Mouse (Mus musculus): Measurements from ENCODE around the gene Rab40c. TPM values are rescaled to one million over a fixed set of nuclear protein-coding genes. Genes with fewer than 3 reads are reported as not detected.

Gene Rab40c
- total and polyA plus RNA-seq, 2 experiments from 2014 or later = 31.4 to 46.1 TPM

DNA sequence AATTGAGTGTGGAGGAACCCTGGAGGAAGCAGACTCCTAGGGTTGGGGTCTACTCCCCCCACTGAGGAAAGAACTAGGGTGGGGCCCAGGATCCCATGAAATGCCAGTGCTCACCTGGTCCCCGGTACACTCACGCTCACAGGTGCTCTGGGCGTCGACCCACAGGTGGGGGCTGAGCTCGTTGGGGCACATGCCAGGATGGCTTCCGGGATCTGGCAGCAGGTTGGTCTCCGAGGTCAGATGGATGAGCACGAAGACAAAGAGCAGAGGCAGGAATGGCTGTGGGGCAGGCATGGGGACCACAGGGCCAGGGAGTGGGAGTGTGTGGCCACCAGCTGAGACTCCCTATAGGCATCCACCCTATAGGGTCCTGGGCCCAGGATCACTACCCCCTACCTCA is 39.8 kb downstream of the Rab40c start:
- TF ChIP-seq CTCF (IDR thresholded peaks at IDR 0.05; ENCODE audit: low read depth) = no peak
- no peak overlapping the region for H3K4me3 ChIP-seq (ENCODE audit: low read depth, low read length)
- no peaks in the 10 kb centered on the region for H3K9me3 ChIP-seq (ENCODE audit: low read length)
- no peaks in the 10 kb centered on the region for H3K27me3 ChIP-seq (ENCODE audit: insufficient read depth, low read length)
- DNase-seq (no peak), ATAC-seq (no peak)
- peaks cover 33% of the 10 kb centered on the region for H3K36me3 ChIP-seq (ENCODE audit: insufficient read depth)
- 79% methylated on average over 8 of the region's 8 CpGs for WGBS
- H3K4me1 ChIP-seq (ENCODE audit: insufficient read depth) = peaks cover 12% of the 10 kb centered on the region; the same call in 1 of the 2 replicates
- no peak overlapping the region for H3K27ac ChIP-seq (ENCODE audit: low read depth, low read length)
- no peak overlapping the region for H3K4me2 ChIP-seq (ENCODE audit: low read depth)
- no peak overlapping the region for H3K9ac ChIP-seq

DNA sequence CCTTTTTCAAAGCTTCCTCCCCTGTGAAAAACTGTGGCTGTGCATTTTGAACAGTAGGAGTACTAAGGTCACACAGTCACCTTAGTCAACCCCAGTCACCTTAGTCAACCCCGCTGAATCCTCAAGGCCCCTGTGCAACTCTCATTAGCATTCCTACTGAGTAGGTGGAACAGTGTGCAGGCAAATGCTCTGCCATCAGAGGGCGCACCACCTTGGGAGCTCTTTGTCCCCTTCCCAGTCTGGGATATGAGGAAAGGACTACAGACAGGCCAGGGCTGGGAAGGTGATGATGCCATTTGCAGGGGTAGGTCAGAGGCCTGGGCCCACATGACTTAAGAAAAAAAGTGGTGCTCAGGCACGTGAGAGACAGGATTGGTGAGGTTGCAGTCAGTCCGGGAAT is 40.3 kb downstream of the Rab40c start:
- H3K27me3 ChIP-seq (ENCODE audit: insufficient read depth, low read length) = no peaks in the 10 kb centered on the region
- H3K4me1 ChIP-seq (ENCODE audit: insufficient read depth) = peaks cover 12% of the 10 kb centered on the region; the same call in 1 of the 2 replicates
- ATAC-seq = no peak
- peak; percentile 60 for TF ChIP-seq CTCF (IDR thresholded peaks at IDR 0.05; ENCODE audit: low read depth)
- no peak for DNase-seq
- H3K4me3 ChIP-seq (ENCODE audit: low read depth, low read length) = no peak overlapping the region
- no peaks in the 10 kb centered on the region for H3K9me3 ChIP-seq (ENCODE audit: low read length)
- H3K36me3 ChIP-seq (ENCODE audit: insufficient read depth) = peaks cover 29% of the 10 kb centered on the region
- no peak overlapping the region for H3K9ac ChIP-seq
- no peak overlapping the region for H3K27ac ChIP-seq (ENCODE audit: low read depth, low read length)
- WGBS = 46% methylated on average over 4 of the region's 4 CpGs
- H3K4me2 ChIP-seq (ENCODE audit: low read depth) = no peak overlapping the region

DNA sequence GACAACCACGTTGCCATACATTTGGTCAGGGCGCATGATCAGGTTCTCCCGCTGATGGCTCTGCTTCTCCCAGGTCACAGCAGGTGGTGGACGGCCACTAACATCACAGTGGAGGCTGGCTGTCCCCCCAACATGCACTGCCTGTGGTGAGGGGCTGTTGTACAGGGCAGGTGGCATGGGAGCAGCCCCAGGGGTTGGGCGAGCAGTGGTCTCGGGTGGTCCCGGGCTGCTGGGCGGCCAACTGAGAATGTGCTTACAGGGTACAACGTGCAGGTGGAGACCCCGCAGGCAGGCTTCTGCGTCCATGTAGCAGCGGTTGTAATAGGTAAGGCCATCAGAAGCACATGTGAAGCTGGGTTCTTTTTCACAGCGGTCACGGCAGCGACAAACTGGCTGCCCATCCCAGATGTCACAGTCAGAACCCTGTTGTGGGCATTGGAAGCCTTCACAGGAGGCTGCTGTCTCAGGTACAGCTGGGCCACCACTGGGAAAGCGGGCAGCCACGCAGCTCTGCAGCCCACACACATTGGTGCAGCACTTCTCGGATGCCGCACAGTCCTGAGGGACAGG is 40.8 kb downstream of the Rab40c start:
- H3K4me1 ChIP-seq (ENCODE audit: insufficient read depth) = peaks cover 12% of the 10 kb centered on the region; the same call in 1 of the 2 replicates
- DNase-seq = no peak
- no peak overlapping the region for H3K27ac ChIP-seq (ENCODE audit: low read depth, low read length)
- peaks cover 23% of the 10 kb centered on the region for H3K36me3 ChIP-seq (ENCODE audit: insufficient read depth)
- H3K4me3 ChIP-seq (ENCODE audit: low read depth, low read length) = no peak overlapping the region
- H3K9ac ChIP-seq = no peak overlapping the region
- no peaks in the 10 kb centered on the region for H3K9me3 ChIP-seq (ENCODE audit: low read length)
- ATAC-seq = no peak
- 89% methylated on average over 19 of the region's 19 CpGs for WGBS
- H3K27me3 ChIP-seq (ENCODE audit: insufficient read depth, low read length) = no peaks in the 10 kb centered on the region
- TF ChIP-seq CTCF (IDR thresholded peaks at IDR 0.05; ENCODE audit: low read depth) = no peak
- no peak overlapping the region for H3K4me2 ChIP-seq (ENCODE audit: low read depth)

DNA sequence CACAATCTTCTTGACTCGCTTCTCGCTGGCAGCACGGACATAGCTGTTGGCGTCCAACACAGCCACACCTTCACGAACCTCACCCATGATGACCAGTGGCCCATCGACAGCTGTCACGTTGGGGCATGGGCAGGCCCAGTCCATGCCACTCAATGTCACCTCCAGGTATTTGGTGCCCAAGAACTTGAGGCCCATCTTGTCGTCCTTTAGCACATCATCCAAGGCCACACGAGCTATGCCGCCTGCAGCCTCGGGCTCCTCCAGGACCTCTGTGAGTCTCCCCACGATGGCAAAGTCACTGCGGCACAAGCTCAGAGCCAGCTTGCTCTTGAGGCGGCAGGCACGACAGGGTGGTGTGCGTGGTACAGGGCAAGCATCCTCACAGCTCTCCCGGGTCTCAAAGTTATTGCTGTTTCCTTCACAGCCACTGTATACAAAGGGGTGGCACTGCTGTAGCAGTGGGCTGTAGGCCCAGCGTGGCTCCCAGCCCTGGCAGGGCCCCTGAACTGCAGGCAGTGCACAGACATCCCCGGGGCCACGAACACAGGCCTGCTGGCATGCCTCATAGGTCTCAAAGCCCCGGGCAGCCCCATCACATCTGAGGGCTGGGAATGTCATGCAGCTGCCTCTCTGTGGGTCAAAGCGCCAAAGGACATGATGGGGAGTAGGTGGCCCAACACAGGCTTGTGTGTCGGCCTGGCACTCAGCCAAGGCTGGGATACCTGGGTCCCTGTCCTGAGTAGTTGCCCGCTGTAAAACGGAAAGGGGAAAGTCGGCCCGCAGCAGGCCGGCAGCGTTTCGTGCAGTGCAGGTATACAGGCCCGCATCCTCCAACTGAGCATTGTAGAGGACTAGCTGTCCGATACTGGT is 41.6 kb downstream of the Rab40c start:
- ATAC-seq (no peak), DNase-seq (no peak)
- H3K27me3 ChIP-seq (ENCODE audit: insufficient read depth, low read length) = no peaks in the 10 kb centered on the region
- H3K9me3 ChIP-seq (ENCODE audit: low read length) = no peaks in the 10 kb centered on the region
- TF ChIP-seq CTCF (IDR thresholded peaks at IDR 0.05; ENCODE audit: low read depth) = no peak
- peaks cover 16% of the 10 kb centered on the region for H3K36me3 ChIP-seq (ENCODE audit: insufficient read depth)
- no peak overlapping the region for H3K4me3 ChIP-seq (ENCODE audit: low read depth, low read length)
- peaks cover 12% of the 10 kb centered on the region; the same call in 1 of the 2 replicates for H3K4me1 ChIP-seq (ENCODE audit: insufficient read depth)
- 93% methylated on average over 32 of the region's 32 CpGs for WGBS
- H3K9ac ChIP-seq = no peak overlapping the region
- no peak overlapping the region for H3K27ac ChIP-seq (ENCODE audit: low read depth, low read length)
- no peak overlapping the region for H3K4me2 ChIP-seq (ENCODE audit: low read depth)

DNA sequence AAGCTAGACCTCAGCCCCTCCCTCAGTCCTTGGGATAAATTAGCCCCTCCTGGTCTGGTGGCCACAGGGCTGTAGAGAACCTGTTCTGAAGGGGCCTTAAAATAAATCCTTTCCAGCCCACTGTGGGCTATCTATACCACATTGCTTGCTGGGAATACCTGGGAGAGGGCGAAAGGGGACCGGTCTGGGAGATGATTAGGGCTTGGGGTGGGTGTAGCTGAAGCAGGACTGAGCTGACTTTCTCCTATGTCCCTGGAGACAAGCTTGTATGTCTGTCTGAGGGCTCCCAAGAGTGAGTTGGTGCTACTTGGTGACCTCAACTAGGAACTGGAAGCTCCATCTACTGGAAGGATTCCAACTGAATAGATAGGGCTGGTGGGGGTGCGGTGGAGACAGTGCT is 42.5 kb downstream of the Rab40c start:
- DNase-seq (no peak), ATAC-seq (no peak)
- Histone ChIP-seq H3K9ac (no peak overlapping the region), H3K36me3 (ENCODE audit: insufficient read depth) (peaks cover 11% of the 10 kb centered on the region), H3K27me3 (ENCODE audit: insufficient read depth, low read length) (no peaks in the 10 kb centered on the region), H3K27ac (ENCODE audit: low read depth, low read length) (no peak overlapping the region), H3K4me1 (ENCODE audit: insufficient read depth) (peaks cover 12% of the 10 kb centered on the region; the same call in 1 of the 2 replicates), H3K4me3 (ENCODE audit: low read depth, low read length) (no peak overlapping the region), H3K9me3 (ENCODE audit: low read length) (no peaks in the 10 kb centered on the region), H3K4me2 (ENCODE audit: low read depth) (no peak overlapping the region)
- no peak for TF ChIP-seq CTCF (IDR thresholded peaks at IDR 0.05; ENCODE audit: low read depth)
- WGBS = 97% methylated on average over 3 of the region's 3 CpGs

DNA sequence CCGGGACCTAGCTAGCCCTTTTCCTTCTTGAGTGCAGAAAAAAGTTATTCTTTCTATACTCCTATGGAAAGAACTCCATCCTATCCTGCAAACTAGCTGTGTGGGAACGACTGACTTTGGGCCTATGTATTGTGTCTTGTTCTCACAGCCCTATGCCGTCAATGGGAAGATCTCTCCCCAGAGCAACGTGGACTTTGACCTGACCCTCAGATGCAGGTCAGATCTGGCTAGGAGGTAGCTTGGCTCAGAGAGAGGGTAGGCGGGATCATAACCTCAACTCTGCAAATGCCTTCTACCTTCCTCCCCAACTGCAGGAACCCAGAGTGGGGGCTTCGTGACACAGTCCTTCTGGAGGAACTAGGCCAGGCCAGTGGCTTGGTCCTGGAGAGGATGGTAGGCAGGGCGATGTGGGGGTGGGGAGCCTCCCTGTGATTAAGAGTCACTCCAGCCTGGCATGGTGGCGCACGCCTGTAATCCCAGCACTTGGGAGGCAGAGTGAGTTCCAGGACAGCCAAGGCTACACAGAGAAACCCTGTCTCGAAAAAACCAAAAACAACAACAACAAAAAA is 43.1 kb downstream of the Rab40c start:
- Histone ChIP-seq H3K4me2 (ENCODE audit: low read depth) (peak overlapping the region; percentile 70), H3K4me3 (ENCODE audit: low read depth, low read length) (peak overlapping the region; percentile 69), H3K27ac (ENCODE audit: low read depth, low read length) (peak overlapping the region; percentile 96), H3K9me3 (ENCODE audit: low read length) (no peaks in the 10 kb centered on the region), H3K4me1 (ENCODE audit: insufficient read depth) (peaks cover 12% of the 10 kb centered on the region; the same call in 1 of the 2 replicates), H3K9ac (peak overlapping the region; percentile 89), H3K27me3 (ENCODE audit: insufficient read depth, low read length) (no peaks in the 10 kb centered on the region), H3K36me3 (ENCODE audit: insufficient read depth) (peaks cover 11% of the 10 kb centered on the region)
- no peak for DNase-seq
- WGBS = 69% methylated on average over 10 of the region's 10 CpGs
- no peak for TF ChIP-seq CTCF (IDR thresholded peaks at IDR 0.05; ENCODE audit: low read depth)
- no peak for ATAC-seq

Data from forebrain, postnatal 0 days (tissue).